Mouse (Mus musculus): ENCODE results near the gene Arhgap15.

Arhgap15 gene

GRCm38 (mm10) chr2:44274425-44274824, 525.8 kb downstream of the Arhgap15 start:
- in situ Hi-C loops (cut with MboI; ENCODE audit: unreplicated experiment in 2 of 2) = no loop called here

GRCm38 (mm10) chr2:44286181-44286719, 537.6 kb downstream of the Arhgap15 start:
- in situ Hi-C loops (cut with MboI; ENCODE audit: unreplicated experiment in 2 of 2) = no loop called here

- in situ Hi-C loops (cut with MboI; ENCODE audit: unreplicated experiment in 2 of 2) = no loop called here
Observed at GRCm38 (mm10) chr2:44299156-44299555, 550.5 kb downstream of the Arhgap15 start.

GRCm38 (mm10) chr2:44299909-44300308, 551.3 kb downstream of the Arhgap15 start:
- in situ Hi-C loops (cut with MboI; ENCODE audit: unreplicated experiment in 2 of 2) = no loop called here

- in situ Hi-C loops (cut with MboI; ENCODE audit: unreplicated experiment in 2 of 2) = no loop called here
Observed at GRCm38 (mm10) chr2:44300466-44300865, 551.8 kb downstream of the Arhgap15 start.

GRCm38 (mm10) chr2:44304261-44304970, 555.8 kb downstream of the Arhgap15 start:
- in situ Hi-C loops (cut with MboI; ENCODE audit: unreplicated experiment in 2 of 2) = no loop called here

- in situ Hi-C loops (cut with MboI; ENCODE audit: unreplicated experiment in 2 of 2) = no loop called here
Observed at GRCm38 (mm10) chr2:44304971-44305808, 556.6 kb downstream of the Arhgap15 start.

- in situ Hi-C loops (cut with MboI; ENCODE audit: unreplicated experiment in 2 of 2) = no loop called here
Observed at GRCm38 (mm10) chr2:44306137-44306536, 557.5 kb downstream of the Arhgap15 start.

GRCm38 (mm10) chr2:44309124-44309523, 560.5 kb downstream of the Arhgap15 start:
- in situ Hi-C loops (cut with MboI; ENCODE audit: unreplicated experiment in 2 of 2) = no loop called here

GRCm38 (mm10) chr2:44309556-44309955, 560.9 kb downstream of the Arhgap15 start:
- in situ Hi-C loops (cut with MboI; ENCODE audit: unreplicated experiment in 2 of 2) = no loop called here

- in situ Hi-C loops (cut with MboI; ENCODE audit: unreplicated experiment in 2 of 2) = no loop called here
Observed at GRCm38 (mm10) chr2:44310095-44310748, 561.6 kb downstream of the Arhgap15 start.

GRCm38 (mm10) chr2:44311216-44311615, 562.6 kb downstream of the Arhgap15 start:
- in situ Hi-C loops (cut with MboI; ENCODE audit: unreplicated experiment in 2 of 2) = no loop called here

- in situ Hi-C loops (cut with MboI; ENCODE audit: unreplicated experiment in 2 of 2) = no loop called here
Observed at GRCm38 (mm10) chr2:44313573-44313972, 564.9 kb downstream of the Arhgap15 start.

GRCm38 (mm10) chr2:44318436-44318835, 569.8 kb downstream of the Arhgap15 start:
- in situ Hi-C loops (cut with MboI; ENCODE audit: unreplicated experiment in 2 of 2) = no loop called here

- in situ Hi-C loops (cut with MboI; ENCODE audit: unreplicated experiment in 2 of 2) = no loop called here
Observed at GRCm38 (mm10) chr2:44319479-44319878, 570.9 kb downstream of the Arhgap15 start.

- in situ Hi-C loops (cut with MboI; ENCODE audit: unreplicated experiment in 2 of 2) = no loop called here
Observed at GRCm38 (mm10) chr2:44323813-44324212, 575.2 kb downstream of the Arhgap15 start.

- in situ Hi-C loops (cut with MboI; ENCODE audit: unreplicated experiment in 2 of 2) = no loop called here
Observed at GRCm38 (mm10) chr2:44333295-44333694, 584.7 kb downstream of the Arhgap15 start.

- in situ Hi-C loops (cut with MboI; ENCODE audit: unreplicated experiment in 2 of 2) = no loop called here
Observed at GRCm38 (mm10) chr2:44334006-44334405, 585.4 kb downstream of the Arhgap15 start.

- in situ Hi-C loops (cut with MboI; ENCODE audit: unreplicated experiment in 2 of 2) = no loop called here
Observed at GRCm38 (mm10) chr2:44334517-44334916, 585.9 kb downstream of the Arhgap15 start.

GRCm38 (mm10) chr2:44336720-44337354, 588.2 kb downstream of the Arhgap15 start:
- in situ Hi-C loops (cut with MboI; ENCODE audit: unreplicated experiment in 2 of 2) = no loop called here

- in situ Hi-C loops (cut with MboI; ENCODE audit: unreplicated experiment in 2 of 2) = no loop called here
Observed at GRCm38 (mm10) chr2:44338467-44338866, 589.8 kb downstream of the Arhgap15 start.

All from v-Abl transformed pro-B cells (cell line).